Mouse (Mus musculus) erythroid progenitor cell, adult 5-6 weeks (primary cell): ENCODE results near the gene Tmem110. TPM values are rescaled to one million over a fixed set of nuclear protein-coding genes. Genes with fewer than 3 reads are reported as not detected.

ENCODE experiments used
- ATAC-seq: replicated peaks from 2 replicates; pipeline ENCODE4 v1.8.0; 2016; ENCODE audit warnings: moderate number of reproducible peaks, mild to moderate bottlenecking, moderate TSS enrichment, inconsistent platforms; ENCODE audit not compliant: poor library complexity, low FRiP score, severe bottlenecking
- total RNA-seq, 2 experiments: library from RNA; stranded (forward) in 1 of 2; stranded (reverse) in 1 of 2; fragments of 150-400 nt in 1 of 2; fragments of 186-747, 209-891 nt in 1 of 2; gene quantifications; 2 replicates each; pipeline versions ENCODE4 v1.2.3 to v1.2.4; 2015 to 2017; ENCODE audit warnings: low replicate concordance in 2 of 2

Tmem110 gene
- total RNA-seq, 2 experiments from 2014 or later: 1.7 to 5.4 TPM

DNA sequence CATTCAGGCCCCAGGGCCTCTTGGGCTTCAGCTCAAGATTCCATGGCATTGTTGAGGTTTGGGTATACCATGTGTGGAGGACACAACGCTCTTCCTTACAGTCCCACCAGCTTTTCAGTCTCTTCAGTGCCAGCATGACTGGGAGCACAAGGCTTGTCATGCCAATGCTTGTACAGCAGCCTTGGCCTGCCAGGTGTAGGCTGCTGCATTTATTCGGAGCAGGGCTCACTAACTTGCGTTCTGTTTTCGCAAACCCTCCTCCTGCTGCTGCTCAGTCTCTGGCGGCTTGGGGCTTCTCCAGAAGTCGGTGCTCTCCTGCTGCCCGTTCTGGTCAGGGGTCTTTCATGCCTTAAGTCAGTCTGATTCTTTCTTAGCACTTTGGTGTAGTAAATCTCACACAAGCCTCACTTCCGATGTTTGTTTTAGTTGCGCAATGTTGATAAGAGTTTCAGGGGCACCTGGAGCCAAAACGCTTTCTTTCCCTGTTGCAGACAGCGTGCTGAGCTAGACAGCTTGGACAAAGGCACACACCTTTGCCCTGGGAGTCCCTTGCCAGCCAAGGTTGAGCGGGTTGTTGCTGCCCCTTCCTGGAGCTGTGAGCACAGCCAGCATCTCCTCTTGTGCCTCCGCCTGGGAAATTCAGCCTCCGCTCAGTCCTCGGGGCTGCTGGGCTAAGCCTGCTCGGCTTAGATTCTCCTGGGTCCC lies 36.2 kb downstream of the Tmem110 start:
- ATAC-seq: no peak

DNA sequence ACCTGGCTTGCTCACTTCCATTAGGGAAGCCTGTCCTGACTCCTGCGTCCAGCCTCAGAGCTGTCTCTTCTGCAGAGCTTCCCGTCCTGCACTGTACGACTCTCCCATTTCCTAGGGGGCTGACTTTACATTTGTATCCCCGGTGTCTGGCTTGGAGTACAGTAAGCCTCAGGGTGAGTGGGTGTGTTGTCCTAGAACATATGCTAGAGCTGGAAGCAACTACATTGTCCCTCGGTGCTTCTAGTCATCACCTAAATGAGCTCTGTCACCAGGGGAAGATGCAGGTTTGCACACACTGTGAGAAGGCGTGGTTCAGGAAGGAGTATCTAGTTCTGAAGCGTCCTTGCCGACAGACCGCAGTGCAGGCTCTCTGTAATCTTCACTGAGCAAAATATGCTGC lies 37.0 kb downstream of the Tmem110 start:
- no peak for ATAC-seq

DNA sequence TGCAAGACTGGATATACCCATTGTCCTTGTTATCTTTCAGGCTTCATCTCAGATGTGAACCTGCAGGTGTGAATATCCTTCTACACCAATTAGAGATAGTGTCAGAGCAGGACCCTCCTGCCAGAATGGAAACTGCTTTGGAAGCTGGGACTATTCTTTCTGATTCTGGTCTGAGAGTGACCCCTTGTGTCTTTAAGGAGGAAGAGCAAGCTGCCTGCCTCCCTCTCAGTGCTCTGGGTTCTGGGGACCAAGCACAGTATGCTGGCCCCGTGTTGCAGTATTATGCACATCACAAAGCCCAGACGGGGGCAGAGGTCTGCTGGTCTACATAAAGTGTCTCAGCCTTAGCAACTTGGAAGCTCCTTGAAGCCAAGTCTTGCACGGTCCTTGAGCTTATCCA lies 39.9 kb downstream of the Tmem110 start:
- ATAC-seq: no peak

DNA sequence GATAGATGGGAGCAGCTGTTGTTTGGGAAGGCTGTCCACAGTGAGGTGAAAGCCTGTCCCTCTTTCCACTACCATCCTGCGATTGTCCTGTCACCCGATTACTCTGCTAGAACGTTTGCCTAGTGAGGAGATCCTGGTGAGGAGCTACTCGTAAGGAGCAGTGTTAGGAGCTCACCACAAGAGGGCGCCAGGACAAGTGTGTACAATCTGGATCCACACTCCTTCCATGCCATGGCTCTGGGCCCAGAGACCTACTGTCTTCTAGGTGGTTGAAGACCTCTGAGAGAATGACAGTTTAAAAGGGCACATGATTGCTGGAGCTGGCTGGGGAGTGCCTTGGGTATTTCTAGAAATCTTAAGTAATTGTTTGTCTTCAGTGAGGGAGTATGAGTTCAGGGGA lies 41.7 kb downstream of the Tmem110 start:
- ATAC-seq: peak; percentile 71

GRCm38 (mm10) chr14:30868826-30869225 lies 43.4 kb downstream of the Tmem110 start:
- ATAC-seq: no peak

GRCm38 (mm10) chr14:30869391-30869801 lies 44.0 kb downstream of the Tmem110 start:
- no peak for ATAC-seq

- ATAC-seq: no peak
These were observed 45.1 kb downstream of the Tmem110 start for GRCm38 (mm10) chr14:30870206-30871147.

DNA sequence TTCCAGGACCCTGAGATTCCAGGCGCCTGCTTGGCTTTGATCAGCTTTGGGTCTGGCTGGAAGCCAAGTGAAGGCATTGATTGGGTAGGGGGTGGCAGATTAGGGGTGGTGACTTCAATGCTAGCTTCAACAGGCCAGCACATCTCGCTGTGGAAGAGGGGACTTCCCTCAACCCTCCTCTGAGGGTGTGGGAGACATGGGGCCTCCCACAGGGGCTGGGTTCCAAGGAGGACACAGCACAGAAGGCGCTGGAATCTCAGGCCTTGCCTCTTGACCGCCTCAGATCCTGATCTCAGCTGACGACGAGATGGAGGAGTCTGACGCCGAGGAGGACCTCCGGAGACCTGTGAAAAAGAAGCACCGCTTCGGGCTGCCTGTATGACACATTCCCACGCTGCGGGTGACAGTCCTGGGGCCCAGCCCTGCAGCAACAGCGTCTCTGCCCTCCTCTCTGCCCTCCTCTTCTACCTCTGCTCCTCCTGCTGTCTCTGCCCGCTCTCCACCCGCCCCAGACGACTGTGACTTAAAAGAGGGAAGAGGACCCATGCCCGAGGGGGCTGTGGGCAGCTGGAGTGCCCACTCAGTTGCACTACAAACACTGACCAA lies 48.8 kb downstream of the Tmem110 start:
- no peak for ATAC-seq

- no peak for ATAC-seq
These were observed 49.9 kb downstream of the Tmem110 start for GRCm38 (mm10) chr14:30875130-30875865.

- no peak for ATAC-seq
These were observed 50.6 kb downstream of the Tmem110 start for GRCm38 (mm10) chr14:30875955-30876354.

GRCm38 (mm10) chr14:30876451-30876850 lies 51.1 kb downstream of the Tmem110 start:
- no peak for ATAC-seq

GRCm38 (mm10) chr14:30877827-30878226 lies 52.4 kb downstream of the Tmem110 start:
- no peak for ATAC-seq

GRCm38 (mm10) chr14:30878958-30879571 lies 53.7 kb downstream of the Tmem110 start, which contains the start of gene Mustn1:
TSS of gene Mustn1 (plus strand) at chr14:30879200.
- ATAC-seq: no peak

GRCm38 (mm10) chr14:30879794-30880193 lies 54.4 kb downstream of the Tmem110 start:
- no peak for ATAC-seq

DNA sequence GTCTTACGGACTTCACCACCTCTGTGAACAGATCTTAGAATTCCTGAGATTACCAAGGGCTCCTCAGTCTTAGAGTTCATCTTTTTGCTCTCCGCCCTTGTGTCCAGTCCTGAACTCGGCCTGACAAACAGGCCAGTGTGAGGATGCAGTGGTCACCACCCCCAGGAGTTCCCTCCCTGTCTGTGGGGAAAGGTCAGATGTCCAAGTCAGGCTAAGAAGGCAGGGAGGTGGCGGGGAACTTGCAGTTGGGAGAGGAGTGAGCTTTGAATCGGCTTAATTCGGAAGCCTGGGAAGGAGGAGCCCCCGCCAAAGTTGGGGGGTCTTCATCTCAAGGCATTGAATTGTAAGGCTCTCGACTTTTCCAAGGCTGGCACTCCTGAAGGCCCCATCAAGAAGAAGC lies 54.9 kb downstream of the Tmem110 start:
- ATAC-seq: no peak

DNA sequence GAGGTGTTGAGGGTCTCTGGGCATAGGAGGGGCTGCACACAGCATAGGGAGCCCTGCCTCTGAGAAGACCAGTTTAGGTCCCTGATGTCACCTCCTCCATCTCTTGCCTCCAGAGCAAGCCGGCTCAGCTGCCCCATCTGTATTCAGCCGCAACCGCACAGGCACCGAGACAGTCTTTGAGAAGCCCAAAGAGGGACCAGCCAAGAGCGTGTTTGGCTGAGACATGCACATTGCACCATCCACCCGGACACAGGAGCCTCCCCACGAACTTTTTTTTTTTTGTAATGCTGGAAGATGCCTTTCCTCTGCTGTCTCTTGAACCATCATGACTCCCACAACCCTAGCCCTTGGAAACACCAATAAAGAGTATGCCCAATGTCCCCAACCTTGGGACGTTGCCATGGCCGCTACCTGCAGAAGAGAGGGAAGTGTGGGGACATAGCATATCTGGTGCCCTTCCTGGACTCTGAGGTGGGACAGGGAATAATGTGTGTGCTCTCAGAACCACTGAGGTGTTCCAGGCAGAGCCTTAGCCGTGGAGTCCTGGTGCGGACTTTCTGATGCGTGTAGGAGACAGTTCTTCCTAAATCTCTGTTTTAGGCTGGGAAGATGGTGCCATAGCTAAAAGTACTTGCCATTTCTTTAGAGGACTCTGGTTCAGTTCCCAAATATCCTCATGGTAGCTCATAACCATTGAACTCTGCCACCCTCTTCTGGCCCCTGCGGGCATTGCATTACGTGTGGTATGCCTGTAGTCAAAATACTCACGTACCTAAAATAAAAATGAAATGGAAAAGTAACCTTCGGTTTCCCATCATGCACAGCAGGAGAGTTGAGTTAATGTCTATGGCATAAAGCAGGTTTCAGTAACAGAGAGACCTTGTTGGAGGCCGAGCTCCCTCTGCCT lies 55.7 kb downstream of the Tmem110 start:
- no peak for ATAC-seq

GRCm38 (mm10) chr14:30881718-30882108 lies 56.3 kb downstream of the Tmem110 start:
- ATAC-seq: no peak

DNA sequence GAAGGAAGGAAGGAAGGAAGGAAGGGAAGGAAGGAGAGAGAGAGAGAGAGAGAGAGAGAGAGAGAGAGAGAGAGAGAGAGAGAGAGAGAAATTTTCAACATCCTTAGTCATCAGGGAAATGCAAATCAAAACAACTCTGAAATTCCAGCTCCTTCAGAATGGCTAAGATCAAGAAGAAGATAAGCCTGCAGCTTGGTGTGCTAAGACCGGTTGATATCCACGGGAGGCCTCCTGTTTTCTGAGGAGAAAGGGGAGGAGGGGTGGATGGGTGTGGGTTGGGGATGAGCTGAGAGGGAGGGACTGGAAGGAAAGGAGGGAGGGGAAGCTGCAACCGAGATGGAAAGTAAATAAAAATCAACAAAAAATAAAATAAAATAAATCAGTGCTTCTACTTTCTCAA lies 59.9 kb downstream of the Tmem110 start:
- ATAC-seq: no peak
